Mouse (Mus musculus) megakaryocyte-erythroid progenitor cell, adult 5 weeks (primary cell): ENCODE results near the gene Muc3. TPM values are rescaled to one million over a fixed set of nuclear protein-coding genes. Genes with fewer than 3 reads are reported as not detected.

ENCODE experiments used
- polyA plus RNA-seq: library from polyadenylated mRNA; stranded (reverse); fragments of >175 nt; gene quantifications from 2 replicates; pipeline ENCODE4 v1.2.3, GENCODE M21; 2012

Muc3 gene
- not detected in 2 replicates for polyA plus RNA-seq

DNA sequence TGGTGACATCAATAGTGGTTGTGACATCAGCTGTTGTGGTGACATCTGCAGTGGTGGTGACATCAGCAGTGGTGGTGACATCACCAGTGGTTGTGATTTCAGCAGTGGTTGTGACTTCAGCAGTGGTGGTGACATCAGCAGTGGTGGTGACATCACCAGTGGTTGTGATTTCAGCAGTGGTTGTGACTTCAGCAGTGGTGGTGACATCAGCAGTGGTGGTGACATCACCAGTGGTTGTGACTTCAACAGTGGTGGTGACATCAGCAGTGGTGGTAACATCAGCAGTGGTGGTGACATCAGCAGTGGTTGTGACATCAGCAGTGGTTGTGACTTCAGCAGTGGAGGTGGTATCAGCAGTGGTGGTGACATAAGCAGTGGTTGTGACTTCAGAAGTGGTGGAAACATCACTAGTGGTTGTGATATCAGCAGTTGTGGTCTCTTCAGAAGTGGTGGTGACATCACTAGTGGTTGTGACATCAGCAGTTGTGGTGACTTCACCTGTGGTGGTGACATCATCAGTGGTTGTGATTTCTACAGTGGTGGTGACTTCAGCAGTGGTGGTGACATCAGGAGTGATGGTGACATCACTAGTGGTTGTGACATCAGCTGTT is at the start of gene Muc3:
TSS of gene Muc3 (minus strand) at position 51 of the 611 bp plus-strand sequence.

DNA sequence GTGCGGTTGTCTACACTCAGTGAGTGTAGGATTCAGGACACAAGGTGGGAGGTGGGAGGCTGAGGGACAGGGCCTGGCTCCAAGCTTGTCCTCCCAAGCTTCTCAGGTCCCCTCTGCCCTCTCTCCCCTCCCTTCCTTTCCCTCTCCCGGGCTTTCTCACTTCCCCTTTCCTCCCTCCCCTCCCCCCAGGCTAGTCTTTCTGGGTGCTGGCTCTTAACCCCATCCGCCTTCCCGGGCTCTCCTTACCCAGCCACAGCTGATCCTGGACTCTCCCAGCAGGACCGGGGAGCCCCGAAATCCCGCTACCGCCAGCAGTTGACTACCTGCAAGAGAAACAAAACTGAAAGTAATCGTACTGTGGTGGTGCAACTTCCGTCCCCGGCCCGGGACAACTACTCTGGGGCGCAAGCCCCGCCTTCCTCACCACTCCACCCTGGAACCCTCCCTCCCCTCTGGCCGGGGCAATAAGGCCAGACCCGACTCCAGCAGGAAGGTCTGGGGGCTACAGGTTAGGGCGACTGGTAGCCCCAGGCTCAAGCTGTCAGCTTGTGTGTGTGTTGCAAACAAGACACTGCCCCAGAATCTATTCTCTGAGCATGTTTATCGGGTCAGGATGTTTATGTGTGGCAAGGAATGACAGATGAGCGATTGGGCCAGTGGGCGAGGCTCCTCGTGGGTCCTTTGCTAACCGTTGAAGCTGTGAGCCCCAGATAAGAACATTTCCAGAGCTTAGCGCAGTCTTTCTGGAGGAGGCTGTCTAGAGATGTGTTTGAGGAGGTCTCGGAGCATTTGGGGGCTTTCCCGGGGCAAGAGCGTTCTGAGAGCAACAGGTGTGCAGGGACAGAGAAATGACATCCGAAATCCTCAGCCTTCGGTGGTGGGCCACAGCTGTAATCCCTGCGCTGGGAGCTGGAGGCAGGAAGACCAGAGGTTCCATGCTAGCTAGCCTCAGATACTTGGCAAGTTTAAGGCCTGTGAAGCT is 33.0 kb downstream of the Muc3 start, which contains the start of gene Trim56:
TSS of gene Trim56 (minus strand) at position 344 of the 982 bp plus-strand sequence.

Other genes with a start within 250 kb of the Muc3 start
- gene Ift22, start 241.2 kb downstream of the Muc3 start, polyA plus RNA-seq = 8.9 and 12.9 TPM in 2 replicates
- gene Fis1, start 196.0 kb downstream of the Muc3 start, polyA plus RNA-seq = 533 and 693 TPM in 2 replicates
- gene Cldn15, start 182.7 kb downstream of the Muc3 start, polyA plus RNA-seq = 33.9 and 56.2 TPM in 2 replicates
- gene Plod3, start 162.3 kb downstream of the Muc3 start, polyA plus RNA-seq = 152 and 221 TPM in 2 replicates
- gene Znhit1, start 161.3 kb downstream of the Muc3 start, polyA plus RNA-seq = 324 and 404 TPM in 2 replicates
- gene Vgf, start 122.9 kb downstream of the Muc3 start, polyA plus RNA-seq = 1.00 and 1.6 TPM in 2 replicates
- 100 and 113 TPM in 2 replicates for gene Ap1s1, start 103.2 kb downstream of the Muc3 start, polyA plus RNA-seq
- gene Serpine1, start 77.1 kb downstream of the Muc3 start, polyA plus RNA-seq = 0.35 and 0.64 TPM in 2 replicates
- gene Trim56, start 33.1 kb downstream of the Muc3 start, polyA plus RNA-seq = 13.5 and 14.7 TPM in 2 replicates
- 0.18 and 0.41 TPM in 2 replicates for gene Muc3a, start 63.1 kb upstream of the Muc3 start, polyA plus RNA-seq
- 46.0 and 66.5 TPM in 2 replicates for gene Ache, start 138.2 kb upstream of the Muc3 start, polyA plus RNA-seq
- gene Ufsp1, start 145.3 kb upstream of the Muc3 start, polyA plus RNA-seq = 33.9 and 57.2 TPM in 2 replicates
- gene Srrt, start 158.4 kb upstream of the Muc3 start, polyA plus RNA-seq = 423 and 553 TPM in 2 replicates
- 70.9 and 87.7 TPM in 2 replicates for gene Trip6, start 165.1 kb upstream of the Muc3 start, polyA plus RNA-seq
- gene Slc12a9, start 184.3 kb upstream of the Muc3 start, polyA plus RNA-seq = 13.8 and 13.9 TPM in 2 replicates
- 0.11 and 0.28 TPM in 2 replicates for gene Ephb4, start 200.8 kb upstream of the Muc3 start, polyA plus RNA-seq